Mouse (Mus musculus) gastrocnemius, adult 8-10 months (tissue): ENCODE results near the gene Foxo6. TPM values are rescaled to one million over a fixed set of nuclear protein-coding genes. Genes with fewer than 3 reads are reported as not detected.

ENCODE experiments used
- DNase-seq, 2 experiments: peaks; one replicate each; pipeline ENCODE4 v3.0.0; 2022; ENCODE audit warnings: low spot score in 2 of 2
- total RNA-seq, 4 experiments: library from RNA; stranded (reverse); gene quantifications; 2 replicates each; pipeline ENCODE4 v1.2.4; 2022

Gene Foxo6
- total RNA-seq, 4 experiments from 2014 or later: 2.8 to 4.6 (median 3.9) TPM

- peak; percentile 87 to 94 for DNase-seq
Measured at GRCm38 (mm10) chr4:120248800-120249261, 38.3 kb downstream of the Foxo6 start.

- peak; percentile 71 to 82 for DNase-seq
Measured at GRCm38 (mm10) chr4:120247412-120247811, 39.7 kb downstream of the Foxo6 start.

GRCm38 (mm10) chr4:120246086-120246485 is 41.1 kb downstream of the Foxo6 start:
- DNase-seq: no peak

GRCm38 (mm10) chr4:120242783-120243262 is 44.3 kb downstream of the Foxo6 start:
- no peak for DNase-seq

- DNase-seq: no peak
Measured at GRCm38 (mm10) chr4:120241106-120241505, 46.0 kb downstream of the Foxo6 start.

GRCm38 (mm10) chr4:120239419-120239818 is 47.7 kb downstream of the Foxo6 start:
- no peak for DNase-seq

- no peak for DNase-seq
Measured at GRCm38 (mm10) chr4:120233243-120233642, 53.9 kb downstream of the Foxo6 start.

GRCm38 (mm10) chr4:120232541-120232940 is 54.6 kb downstream of the Foxo6 start:
- no peak for DNase-seq

GRCm38 (mm10) chr4:120231982-120232381 is 55.2 kb downstream of the Foxo6 start:
- no peak for DNase-seq

GRCm38 (mm10) chr4:120230256-120230649 is 56.9 kb downstream of the Foxo6 start:
- DNase-seq: peak; percentile 58 to 74

GRCm38 (mm10) chr4:120229505-120230255 is 57.5 kb downstream of the Foxo6 start:
- DNase-seq: no peak

- DNase-seq: no peak
Measured at GRCm38 (mm10) chr4:120228613-120229012, 58.5 kb downstream of the Foxo6 start.

GRCm38 (mm10) chr4:120227224-120227623 is 59.9 kb downstream of the Foxo6 start:
- DNase-seq: no peak

- no peak for DNase-seq
Measured at GRCm38 (mm10) chr4:120226682-120227081, 60.5 kb downstream of the Foxo6 start.

- peak; percentile 67 to 72 for DNase-seq
Measured at GRCm38 (mm10) chr4:120225135-120225780, 61.9 kb downstream of the Foxo6 start.

- DNase-seq: peak; percentile 79 to 81
Measured at GRCm38 (mm10) chr4:120223805-120224204, 63.3 kb downstream of the Foxo6 start.

GRCm38 (mm10) chr4:120223108-120223745 is 63.9 kb downstream of the Foxo6 start:
- no peak for DNase-seq

- DNase-seq: no peak
Measured at GRCm38 (mm10) chr4:120221708-120222107, 65.4 kb downstream of the Foxo6 start.

GRCm38 (mm10) chr4:120218878-120219277 is 68.3 kb downstream of the Foxo6 start:
- no peak for DNase-seq
